In genomic region chr5:150188031-150188430, GRCm38 (mm10) we compare ENCODE assay signal across 28 mouse cellular contexts.
DNase-seq lines count a peak whose midpoint lies in the region; ATAC-seq lines count a peak whose summit lies in the region.
"Had no signal": no experiment of that assay in that cellular context is flagged by ENCODE, and none has a peak within 500 bp of the region (broad histone marks: within the 10 kb centered on the region; RNA-seq: fewer than 3 reads in every experiment).

No protein-coding gene starts in this region.

- DNase-seq in heart, embryonic 10.5 days (ENCODE audit: low spot score): peak; percentile 55
- no peak for DNase-seq in heart, postnatal 10 days
- peak; percentile 66 for DNase-seq in 416B (ENCODE audit: low read depth)
- no peak for DNase-seq in adrenal gland, adult 8-10 months
- DNase-seq in embryo, embryonic 10 days (ENCODE audit: low spot score): no peak
- DNase-seq: adrenal gland, postnatal 10 days; adrenal gland, postnatal 25 days; B cell, adult 2 months; cerebellum, adult 11 months; cerebellum, adult 18-20 months; cerebellum, adult 8-10 months; cerebellum, adult 9-11 months; cerebellum, postnatal 14 days; cerebellum, postnatal 36 days; embryo, embryonic 11 days had no signal

- intact Hi-C loops in heart, postnatal 10 days (cut with DNase I): no loop called here

- 82% methylated on average over 4 of the region's 4 CpGs for WGBS in heart, embryonic 10.5 days

- H3K9me3 ChIP-seq in heart, embryonic 10.5 days: no peaks in the 10 kb centered on the region; the same call in 1 of the 2 replicates
- H3K9me3 ChIP-seq: embryonic facial prominence, embryonic 13.5 days; embryonic facial prominence, embryonic 15.5 days had no signal

- 0 out of 2 replicates have a peak, but pooled peaks cover 3% of the 10 kb centered on the region for H3K36me3 ChIP-seq in heart, embryonic 10.5 days
- H3K36me3 ChIP-seq: embryonic facial prominence, embryonic 13.5 days; embryonic facial prominence, embryonic 15.5 days; forebrain, embryonic 10.5 days; forebrain, embryonic 12.5 days; G1E had no signal

- no peaks in the 10 kb centered on the region for H3K27me3 ChIP-seq in heart, embryonic 10.5 days (ENCODE audit: insufficient read depth, poor library complexity, severe bottlenecking)
- H3K27me3 ChIP-seq: CH12.LX; embryonic facial prominence, embryonic 13.5 days; embryonic facial prominence, embryonic 15.5 days; forebrain, embryonic 12.5 days; Patski had no signal

- H3K4me3 ChIP-seq in heart, embryonic 10.5 days: no peak overlapping the region
- H3K4me3 ChIP-seq: embryonic facial prominence, embryonic 13.5 days; embryonic facial prominence, embryonic 15.5 days; erythroblast, embryonic 14.5 days; forebrain, embryonic 10.5 days; forebrain, embryonic 12.5 days had no signal

- peak; percentile 66; the same call in 1 of the 2 replicates for ATAC-seq in common myeloid progenitor, adult 5-6 weeks (replicated peaks; ENCODE audit: low read depth, poor library complexity, severe bottlenecking)
- ATAC-seq: activated CD4-positive, CD25-positive, alpha-beta regulatory T cell, adult 4 months; CD4-positive, CD25-positive, alpha-beta regulatory T cell, adult 4 months; forebrain, embryonic 14.5 days; forebrain, embryonic 16.5 days; Patski had no signal

- no peak overlapping the region for H3K27ac ChIP-seq in heart, embryonic 10.5 days
- H3K27ac ChIP-seq: embryonic facial prominence, embryonic 13.5 days; embryonic facial prominence, embryonic 15.5 days; forebrain, embryonic 10.5 days; forebrain, embryonic 12.5 days had no signal

- no peaks in the 10 kb centered on the region for H3K4me1 ChIP-seq in heart, embryonic 10.5 days
- H3K4me1 ChIP-seq: embryonic facial prominence, embryonic 13.5 days; embryonic facial prominence, embryonic 15.5 days; forebrain, embryonic 10.5 days; forebrain, embryonic 12.5 days had no signal

Comparison
In these comparisons a context has a peak if more than half of its experiments do, and no peak if none do; other contexts are left out.
1. DNase-seq: peak in heart, embryonic 10.5 days (single experiment) and 416B (single experiment); none in heart, postnatal 10 days (0 of 2), adrenal gland, adult 8-10 months (single experiment) and embryo, embryonic 10 days (single experiment).